Mouse (Mus musculus): ENCODE results near the gene 2810408A11Rik.

DNA sequence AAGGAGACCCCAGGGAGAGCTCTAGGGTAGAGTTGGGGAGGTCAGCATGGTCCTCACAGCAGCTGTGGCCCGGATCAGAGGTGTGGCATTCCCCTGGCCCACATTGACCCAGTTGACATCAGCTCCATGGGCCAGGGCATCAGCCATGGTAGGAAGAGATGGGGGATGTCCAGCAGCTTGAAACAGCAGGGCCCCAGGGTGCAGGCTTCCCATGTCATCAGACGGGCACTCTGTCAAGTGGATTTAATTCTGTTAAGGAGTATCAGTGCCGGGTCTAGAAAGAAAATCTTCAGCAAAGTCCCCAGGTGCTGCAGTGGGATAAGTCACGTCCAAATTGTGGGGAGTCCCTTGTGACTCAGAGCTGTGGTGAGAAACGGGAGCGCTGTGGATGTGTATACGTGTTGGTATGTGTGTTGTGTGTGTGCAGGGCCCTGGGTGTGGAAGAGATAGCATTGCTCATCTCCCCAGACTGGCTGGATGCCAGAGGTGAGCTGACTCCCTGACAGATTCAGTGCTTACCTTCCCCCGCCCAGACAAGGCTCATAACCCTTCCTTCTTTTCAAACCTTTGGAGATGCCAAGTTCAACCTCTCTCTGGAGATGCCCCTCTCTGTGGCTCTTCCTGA is 17.1 kb downstream of the 2810408A11Rik start:
- TF ChIP-seq CTCF (IDR thresholded peaks at IDR 0.05; ENCODE audit: low read depth) (no peak), EP300 (IDR thresholded peaks at IDR 0.05; ENCODE audit: low read depth) (no peak)

Data from liver, postnatal 0 days (tissue).